Mouse (Mus musculus) embryonic facial prominence, embryonic 15.5 days (tissue): ENCODE results near the gene Stard10. TPM values are rescaled to one million over a fixed set of nuclear protein-coding genes. Genes with fewer than 3 reads are reported as not detected.

ENCODE experiments used
- ATAC-seq: fragments of 200-750 bp; cut with Nextera tagmentation; 2 replicates; pipeline ENCODE4 v1.8.0; 2017; ENCODE audit warnings: low read depth, moderate TSS enrichment; ENCODE audit not compliant: insufficient number of reproducible peaks, low FRiP score, low TSS enrichment
- H3K27ac ChIP-seq: fragments of 300-500 bp; sonication (generic); replicated peaks from 2 replicates; pipeline ENCODE4 v1.5.1; 2015; ENCODE audit warnings: mild to moderate bottlenecking, inconsistent platforms
- H3K27me3 ChIP-seq: fragments of 300-500 bp; sonication (generic); 2 replicates; pipeline ENCODE4 v1.6.1; 2015; ENCODE audit warnings: inconsistent platforms
- H3K36me3 ChIP-seq: fragments of 300-500 bp; sonication (generic); 2 replicates; pipeline ENCODE4 v1.6.1; 2015; ENCODE audit warnings: mild to moderate bottlenecking, inconsistent platforms
- H3K4me1 ChIP-seq: fragments of 300-500 bp; sonication (generic); 2 replicates; pipeline ENCODE4 v1.6.1; 2015; ENCODE audit warnings: inconsistent platforms
- H3K4me2 ChIP-seq: fragments of 300-500 bp; sonication (generic); replicated peaks from 2 replicates; pipeline ENCODE4 v1.6.1; 2015; ENCODE audit warnings: mild to moderate bottlenecking, inconsistent platforms
- H3K4me3 ChIP-seq: fragments of 300-500 bp; sonication (generic); replicated peaks from 2 replicates; pipeline ENCODE4 v1.5.1; 2015; ENCODE audit warnings: mild to moderate bottlenecking, inconsistent platforms
- H3K9ac ChIP-seq: fragments of 300-500 bp; sonication (generic); 2 replicates; pipeline ENCODE4 v1.6.1; 2015; ENCODE audit warnings: inconsistent platforms
- H3K9me3 ChIP-seq: fragments of 300-500 bp; sonication (generic); replicated peaks from 2 replicates; pipeline ENCODE4 v1.6.1; 2016; ENCODE audit warnings: inconsistent platforms
- WGBS: fragments of 180-500 bp; shearing (Covaris S2); methylation state at CpG from one replicate; pipeline ENCODE4 v1.1.7; 2015; 5-methylcytosine and 5-hydroxymethylcytosine counted together
- polyA plus RNA-seq: library from polyadenylated mRNA; unstranded; fragments of >200 nt; fragmentation: Nextera tagmentation; extraction: Ambion mirVana; gene quantifications from 2 replicates; pipeline ENCODE4 v1.2.1, GENCODE M21; 2015

Stard10 gene
- polyA plus RNA-seq, 1 experiment from 2014 or later, result 33.9 TPM

- 22% methylated on average over 7 of the region's 7 CpGs for WGBS
- Histone ChIP-seq H3K9me3 (no peaks in the 10 kb centered on the region), H3K4me1 (peaks cover 25% of the 10 kb centered on the region), H3K36me3 (no peaks in the 10 kb centered on the region), H3K27me3 (no peaks in the 10 kb centered on the region; the same call in none of the 2 replicates), H3K9ac (no peak overlapping the region), H3K4me3 (peak overlapping the region; percentile 73), H3K27ac (peak overlapping the region; percentile 77; the same call in 1 of the 2 replicates), H3K4me2 (peak overlapping the region; percentile 79)
- ATAC-seq, result no peak
Measured at GRCm38 (mm10) chr7:101302691-101303090, 14.2 kb upstream of the Stard10 start.

- ATAC-seq, result no peak
- H3K27ac ChIP-seq, result no peak overlapping the region
- H3K9ac ChIP-seq, result no peak overlapping the region
- H3K4me1 ChIP-seq, result peaks cover 15% of the 10 kb centered on the region
- no peak overlapping the region for H3K4me3 ChIP-seq
- WGBS, result 30% methylated on average over 2 of the region's 2 CpGs
- no peaks in the 10 kb centered on the region for H3K36me3 ChIP-seq
- H3K27me3 ChIP-seq, result no peaks in the 10 kb centered on the region
- no peaks in the 10 kb centered on the region for H3K9me3 ChIP-seq
- no peak overlapping the region for H3K4me2 ChIP-seq
Measured at GRCm38 (mm10) chr7:101306841-101307240, 10.0 kb upstream of the Stard10 start.

DNA sequence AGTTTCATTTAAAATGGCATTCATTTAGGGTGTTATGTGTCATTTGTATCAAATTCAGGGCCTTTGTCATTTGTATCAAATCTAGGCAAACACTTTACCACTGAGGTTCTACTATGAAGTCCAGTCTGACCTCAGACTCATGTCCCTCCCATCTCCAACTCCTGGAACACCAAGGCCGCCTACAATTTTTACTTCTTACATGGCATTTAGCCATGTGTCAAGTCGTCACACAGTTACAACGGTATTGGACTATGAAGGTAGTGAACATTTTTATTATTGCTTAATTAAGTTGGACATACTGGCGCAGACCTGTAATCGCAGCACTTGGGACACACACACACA, 6.9 kb upstream of the Stard10 start:
- Histone ChIP-seq H3K9me3 (no peaks in the 10 kb centered on the region), H3K27ac (peak overlapping the region; percentile 98), H3K4me1 (0 out of 2 replicates have a peak, but pooled peaks cover 8% of the 10 kb centered on the region), H3K4me2 (peak overlapping the region; percentile 52), H3K36me3 (no peaks in the 10 kb centered on the region), H3K9ac (0 out of 2 replicates have a peak overlapping the region, but pooled peaks have one; percentile 60), H3K27me3 (no peaks in the 10 kb centered on the region), H3K4me3 (peak overlapping the region; percentile 78)
- WGBS, result 27% methylated on average over 5 of the region's 5 CpGs
- peak; percentile 4; the same call in 1 of the 2 replicates for ATAC-seq

- no peaks in the 10 kb centered on the region for H3K27me3 ChIP-seq
- no peaks in the 10 kb centered on the region for H3K36me3 ChIP-seq
- H3K9ac ChIP-seq, result peak overlapping the region; percentile 60
- under 1% methylated on average over 43 of the region's 43 CpGs for WGBS
- H3K9me3 ChIP-seq, result no peaks in the 10 kb centered on the region
- peak overlapping the region; percentile 52 for H3K4me2 ChIP-seq
- peak overlapping the region; percentile 98 for H3K27ac ChIP-seq
- H3K4me1 ChIP-seq, result 0 out of 2 replicates have a peak, but pooled peaks cover 8% of the 10 kb centered on the region
- peak overlapping the region; percentile 78 for H3K4me3 ChIP-seq
- ATAC-seq, result peak; percentile 95
Measured at GRCm38 (mm10) chr7:101310327-101311028, 6.4 kb upstream of the Stard10 start.

- Histone ChIP-seq H3K4me1 (0 out of 2 replicates have a peak, but pooled peaks cover 8% of the 10 kb centered on the region), H3K4me2 (peak overlapping the region; percentile 52), H3K9me3 (no peaks in the 10 kb centered on the region), H3K36me3 (no peaks in the 10 kb centered on the region), H3K9ac (no peak overlapping the region), H3K4me3 (peak overlapping the region; percentile 78), H3K27ac (0 out of 2 replicates have a peak overlapping the region, but pooled peaks have one; percentile 98), H3K27me3 (no peaks in the 10 kb centered on the region)
- ATAC-seq, result no peak
- WGBS, result 16% methylated on average over 2 of the region's 2 CpGs
Measured at GRCm38 (mm10) chr7:101311061-101311460, 5.8 kb upstream of the Stard10 start.

DNA sequence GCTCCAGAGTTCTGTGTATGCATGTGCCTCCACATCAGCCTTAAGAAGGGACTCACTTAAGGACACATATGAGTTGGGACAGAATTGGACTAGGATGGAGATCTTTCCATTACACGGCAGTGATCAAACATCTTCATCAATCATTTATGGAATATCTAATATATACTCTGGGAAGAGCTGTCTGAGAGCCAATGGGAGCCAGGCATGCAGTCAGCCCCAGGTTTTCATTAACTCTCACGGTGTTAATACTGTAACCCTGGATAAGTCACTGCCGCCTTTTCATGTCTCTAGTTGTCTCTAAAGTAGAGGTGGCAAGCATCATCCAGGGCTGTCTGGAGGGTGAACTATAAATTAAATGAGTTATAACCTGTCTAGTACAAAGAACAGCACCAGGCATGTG, 3.9 kb upstream of the Stard10 start:
- H3K27me3 ChIP-seq, result no peaks in the 10 kb centered on the region
- no peak for ATAC-seq
- no peak overlapping the region; the same call in 1 of the 2 replicates for H3K27ac ChIP-seq
- H3K9me3 ChIP-seq, result no peaks in the 10 kb centered on the region
- H3K4me3 ChIP-seq, result no peak overlapping the region
- H3K9ac ChIP-seq, result no peak overlapping the region
- no peaks in the 10 kb centered on the region for H3K36me3 ChIP-seq
- 0 out of 2 replicates have a peak, but pooled peaks cover 8% of the 10 kb centered on the region for H3K4me1 ChIP-seq
- no peak overlapping the region for H3K4me2 ChIP-seq
- WGBS, result 77% methylated on average over 3 of the region's 3 CpGs

DNA sequence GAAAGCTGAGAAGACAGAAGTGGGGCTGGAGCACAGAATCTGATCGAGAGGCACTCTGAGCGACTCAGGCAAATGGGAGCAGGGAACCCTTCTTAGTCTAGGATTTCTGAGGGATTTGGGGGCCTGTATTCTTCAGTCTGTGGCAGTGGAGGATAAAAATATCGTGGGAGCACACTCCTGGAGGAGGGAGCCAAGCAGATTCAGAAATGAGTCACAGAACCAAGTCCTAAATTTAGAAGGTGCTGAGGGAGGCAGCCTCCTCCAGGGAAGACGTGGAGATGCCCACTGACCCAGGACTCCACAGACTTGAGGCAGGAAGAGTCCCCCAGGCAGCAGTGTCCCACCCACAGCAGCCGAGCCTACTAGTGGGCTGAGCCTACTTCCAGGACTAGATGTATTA, 2.5 kb upstream of the Stard10 start:
- Histone ChIP-seq H3K4me2 (no peak overlapping the region), H3K27me3 (no peaks in the 10 kb centered on the region), H3K27ac (no peak overlapping the region), H3K4me1 (0 out of 2 replicates have a peak, but pooled peaks cover 8% of the 10 kb centered on the region), H3K4me3 (no peak overlapping the region), H3K9ac (no peak overlapping the region), H3K9me3 (no peaks in the 10 kb centered on the region), H3K36me3 (no peaks in the 10 kb centered on the region)
- ATAC-seq, result no peak
- 53% methylated on average over 5 of the region's 5 CpGs for WGBS

DNA sequence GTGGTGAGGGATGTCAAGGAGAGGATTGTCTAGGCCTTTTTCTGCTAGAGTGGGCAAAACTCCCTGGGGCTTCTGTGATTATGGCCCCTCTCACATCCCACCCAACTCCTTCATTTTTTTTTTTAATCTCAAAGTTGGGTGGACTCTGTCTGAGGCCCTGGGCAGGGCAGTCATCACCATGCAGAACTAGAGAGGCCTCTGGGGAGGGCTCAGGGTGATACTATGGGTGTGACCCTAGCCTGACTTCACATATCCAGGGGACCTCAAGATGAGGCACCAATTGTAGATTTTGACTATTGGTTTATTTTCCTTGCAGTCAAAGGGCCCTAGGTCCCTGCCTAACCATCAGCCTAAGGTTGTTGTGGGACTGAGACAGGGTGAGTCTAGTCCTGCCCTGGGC, 1.2 kb upstream of the Stard10 start:
- H3K4me1 ChIP-seq, result peaks cover 12% of the 10 kb centered on the region; the same call in 1 of the 2 replicates
- H3K9ac ChIP-seq, result no peak overlapping the region
- H3K4me2 ChIP-seq, result no peak overlapping the region
- ATAC-seq, result no peak
- H3K9me3 ChIP-seq, result no peaks in the 10 kb centered on the region
- no peaks in the 10 kb centered on the region for H3K27me3 ChIP-seq
- no peak overlapping the region for H3K27ac ChIP-seq
- no peaks in the 10 kb centered on the region for H3K36me3 ChIP-seq
- H3K4me3 ChIP-seq, result no peak overlapping the region

DNA sequence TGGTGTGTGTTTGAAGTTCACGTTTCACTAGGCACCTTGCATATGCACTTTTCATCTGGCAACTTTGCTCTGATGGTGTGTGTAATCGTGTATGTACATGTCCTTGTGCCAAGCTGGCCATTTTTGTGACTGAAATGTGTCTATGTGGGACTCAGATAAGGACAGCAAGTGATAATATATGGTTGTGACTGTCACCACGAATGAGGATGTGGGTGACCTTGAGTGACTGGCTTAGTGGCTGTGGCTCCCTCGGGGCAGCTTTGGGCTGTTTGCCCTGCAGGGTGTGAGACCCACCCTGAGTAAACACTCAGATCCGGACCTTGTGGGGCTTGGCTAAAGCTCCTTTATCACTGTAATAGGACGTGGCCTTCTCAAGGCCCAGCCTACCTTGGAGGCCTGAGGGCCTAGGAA, 290 bp upstream of the Stard10 start:
- Histone ChIP-seq H3K4me1 (peaks cover 13% of the 10 kb centered on the region), H3K9me3 (no peaks in the 10 kb centered on the region), H3K4me3 (no peak overlapping the region), H3K27ac (no peak overlapping the region), H3K9ac (no peak overlapping the region), H3K27me3 (no peaks in the 10 kb centered on the region; the same call in 1 of the 2 replicates), H3K36me3 (no peaks in the 10 kb centered on the region), H3K4me2 (no peak overlapping the region)
- 57% methylated on average over 6 of the region's 6 CpGs for WGBS
- no peak for ATAC-seq

GRCm38 (mm10) chr7:101318848-101319247, 2.0 kb downstream of the Stard10 start:
- no peaks in the 10 kb centered on the region for H3K9me3 ChIP-seq
- no peaks in the 10 kb centered on the region for H3K36me3 ChIP-seq
- H3K27me3 ChIP-seq, result no peaks in the 10 kb centered on the region; the same call in 1 of the 2 replicates
- peaks cover 27% of the 10 kb centered on the region for H3K4me1 ChIP-seq
- no peak overlapping the region for H3K27ac ChIP-seq
- no peak overlapping the region for H3K9ac ChIP-seq
- H3K4me3 ChIP-seq, result no peak overlapping the region
- ATAC-seq, result no peak
- 65% methylated on average over 4 of the region's 4 CpGs for WGBS
- no peak overlapping the region for H3K4me2 ChIP-seq

DNA sequence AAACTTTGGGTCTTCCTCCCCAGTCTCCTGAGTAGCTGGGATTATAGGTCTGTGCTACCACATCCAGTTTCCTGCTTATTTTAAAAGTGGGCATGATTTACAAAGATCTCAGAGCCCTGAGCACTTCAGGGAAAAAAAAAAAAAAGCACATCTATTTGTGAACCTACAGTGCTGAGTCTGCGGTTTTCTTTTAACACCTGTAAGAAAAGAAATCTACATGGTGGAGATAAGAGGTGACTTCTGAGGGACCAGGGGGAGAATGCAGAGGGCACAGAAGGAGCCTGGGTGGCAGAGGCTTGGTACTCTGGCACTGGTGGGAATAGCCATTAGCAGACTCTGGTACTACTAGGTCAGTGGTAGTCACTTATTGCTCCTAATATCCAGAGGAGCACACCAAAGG, 2.9 kb downstream of the Stard10 start:
- H3K27ac ChIP-seq, result no peak overlapping the region

More for the DNA sequence above, 2.9 kb downstream of the Stard10 start:
- Histone ChIP-seq H3K9ac (no peak overlapping the region), H3K36me3 (no peaks in the 10 kb centered on the region), H3K9me3 (no peaks in the 10 kb centered on the region), H3K4me3 (no peak overlapping the region), H3K4me1 (peaks cover 27% of the 10 kb centered on the region), H3K4me2 (no peak overlapping the region), H3K27me3 (no peaks in the 10 kb centered on the region; the same call in 1 of the 2 replicates)
- 93% methylated on average over 1 of the region's 1 CpGs for whole genome bisulfite sequencing
- no peak for ATAC-seq
